Mouse (Mus musculus) small intestine, adult 2 months (tissue): ENCODE measurements around the gene Zan.
A peak's percentile ranks its signal among the peaks of the same experiment; 100 is the strongest.

Source experiments
- CTCF ChIP-seq: fragments of 200-500 bp; IDR thresholded peaks from 2 replicates; pipeline ENCODE4 v1.5.1; 2012; ENCODE audit warnings: low read depth, mild to moderate bottlenecking, control low read depth, inconsistent platforms, low read length, moderate library complexity, mixed read lengths; ENCODE audit not compliant: insufficient replicate concordance, insufficient read length; ENCODE audit errors: extremely low read depth
- POLR2A ChIP-seq: fragments of 200-500 bp; IDR thresholded peaks from 2 replicates; pipeline ENCODE4 v1.6.1; 2012; ENCODE audit warnings: low read depth, mild to moderate bottlenecking, control low read depth, inconsistent platforms, low read length, moderate library complexity

GRCm38 (mm10) chr5:137512847-137513794, 36.3 kb upstream of the Zan start:
- TF ChIP-seq CTCF (peak; percentile 52; the same call in 1 of the 2 replicates), POLR2A (no peak)
